Mouse (Mus musculus): ENCODE results near the gene Abtb1. TPM values are rescaled to one million over a fixed set of nuclear protein-coding genes. Genes with fewer than 3 reads are reported as not detected.

Abtb1 gene
- polyA plus RNA-seq, 1 experiment from 2014 or later = 40.7 TPM

DNA sequence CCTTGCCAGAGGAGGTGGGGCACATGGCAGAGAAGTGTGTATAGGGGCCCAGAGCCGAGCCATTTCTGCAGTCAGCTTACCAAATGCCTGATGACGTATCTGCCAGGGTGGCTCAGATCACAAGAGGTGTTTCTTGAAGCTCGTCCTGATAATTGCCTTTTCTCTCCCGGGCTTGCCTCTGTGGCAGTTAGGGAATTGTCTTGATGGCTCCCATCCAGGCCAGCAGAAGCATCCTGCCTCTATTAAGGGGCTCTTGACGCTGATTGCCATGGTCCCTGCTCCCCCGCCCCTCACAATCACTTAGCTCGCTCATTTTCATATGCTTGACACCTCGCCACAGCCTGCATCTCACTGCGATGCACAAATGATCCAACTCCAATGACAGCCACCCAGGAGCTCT is 50.5 kb downstream of the Abtb1 start:
- ATAC-seq (ENCODE audit: low read depth) = no peak
- no peaks in the 10 kb centered on the region for H3K27me3 ChIP-seq (ENCODE audit: control insufficient read depth, insufficient read depth, low read length)
- peaks cover 29% of the 10 kb centered on the region for H3K4me1 ChIP-seq (ENCODE audit: control insufficient read depth, insufficient read depth, low read length)
- WGBS = 11% methylated on average over 9 of the region's 9 CpGs
- H3K9ac ChIP-seq (replicated peaks; ENCODE audit: low read depth, low read length) = no peak overlapping the region
- no peaks in the 10 kb centered on the region for H3K9me3 ChIP-seq (ENCODE audit: control insufficient read depth, low read length)
- H3K4me3 ChIP-seq (ENCODE audit: low read depth, low read length) = no peak overlapping the region
- no peaks in the 10 kb centered on the region for H3K36me3 ChIP-seq (ENCODE audit: control insufficient read depth, insufficient read depth, low read length)
- H3K4me2 ChIP-seq (ENCODE audit: low read depth, low read length) = no peak overlapping the region
- H3K27ac ChIP-seq (ENCODE audit: low read depth, low read length) = no peak overlapping the region

DNA sequence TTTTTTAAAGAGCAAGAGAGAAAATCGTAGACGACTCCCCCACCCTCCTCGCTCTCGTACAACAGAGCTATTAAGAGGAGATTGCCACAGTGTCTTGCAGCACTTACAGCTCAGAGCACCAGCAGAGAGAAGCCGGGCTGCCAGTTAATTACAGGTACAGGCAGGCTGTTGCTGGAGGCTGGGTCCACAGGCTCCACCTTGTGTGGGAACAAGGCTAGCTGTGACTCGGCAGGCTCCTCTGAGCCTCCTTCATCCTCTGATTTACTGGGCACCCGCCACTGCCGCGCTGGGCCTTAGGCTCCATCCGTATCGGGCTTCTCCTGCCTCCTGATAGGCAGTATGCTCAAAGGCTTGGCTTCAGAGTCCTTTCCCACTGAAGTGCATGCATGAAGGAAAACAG is 53.6 kb downstream of the Abtb1 start:
- Histone ChIP-seq H3K4me2 (ENCODE audit: low read depth, low read length) (no peak overlapping the region), H3K27ac (ENCODE audit: low read depth, low read length) (no peak overlapping the region), H3K4me1 (ENCODE audit: control insufficient read depth, insufficient read depth, low read length) (peaks cover 34% of the 10 kb centered on the region), H3K9me3 (ENCODE audit: control insufficient read depth, low read length) (no peaks in the 10 kb centered on the region), H3K4me3 (ENCODE audit: low read depth, low read length) (no peak overlapping the region), H3K9ac (replicated peaks; ENCODE audit: low read depth, low read length) (no peak overlapping the region), H3K36me3 (ENCODE audit: control insufficient read depth, insufficient read depth, low read length) (no peaks in the 10 kb centered on the region), H3K27me3 (ENCODE audit: control insufficient read depth, insufficient read depth, low read length) (no peaks in the 10 kb centered on the region)
- ATAC-seq (ENCODE audit: low read depth) = peak; percentile 62
- 29% methylated on average over 11 of the region's 11 CpGs for WGBS

GRCm38 (mm10) chr6:88787496-88787895 is 54.3 kb downstream of the Abtb1 start:
- Histone ChIP-seq H3K9me3 (ENCODE audit: control insufficient read depth, low read length) (no peaks in the 10 kb centered on the region), H3K27ac (ENCODE audit: low read depth, low read length) (no peak overlapping the region), H3K36me3 (ENCODE audit: control insufficient read depth, insufficient read depth, low read length) (no peaks in the 10 kb centered on the region), H3K9ac (replicated peaks; ENCODE audit: low read depth, low read length) (peak overlapping the region; percentile 37; the same call in 1 of the 2 replicates), H3K4me2 (ENCODE audit: low read depth, low read length) (no peak overlapping the region), H3K27me3 (ENCODE audit: control insufficient read depth, insufficient read depth, low read length) (no peaks in the 10 kb centered on the region), H3K4me3 (ENCODE audit: low read depth, low read length) (no peak overlapping the region), H3K4me1 (ENCODE audit: control insufficient read depth, insufficient read depth, low read length) (peaks cover 27% of the 10 kb centered on the region)
- no peak for ATAC-seq (ENCODE audit: low read depth)
- 28% methylated on average over 14 of the region's 14 CpGs for WGBS

- no peak overlapping the region for H3K27ac ChIP-seq (ENCODE audit: low read depth, low read length)
- H3K4me2 ChIP-seq (ENCODE audit: low read depth, low read length) = no peak overlapping the region
- H3K36me3 ChIP-seq (ENCODE audit: control insufficient read depth, insufficient read depth, low read length) = no peaks in the 10 kb centered on the region
- no peak overlapping the region for H3K4me3 ChIP-seq (ENCODE audit: low read depth, low read length)
- ATAC-seq (ENCODE audit: low read depth) = no peak
- H3K27me3 ChIP-seq (ENCODE audit: control insufficient read depth, insufficient read depth, low read length) = no peaks in the 10 kb centered on the region
- peaks cover 23% of the 10 kb centered on the region for H3K4me1 ChIP-seq (ENCODE audit: control insufficient read depth, insufficient read depth, low read length)
- no peak overlapping the region for H3K9ac ChIP-seq (replicated peaks; ENCODE audit: low read depth, low read length)
- WGBS = 87% methylated on average over 15 of the region's 15 CpGs
- H3K9me3 ChIP-seq (ENCODE audit: control insufficient read depth, low read length) = no peaks in the 10 kb centered on the region
Measured at GRCm38 (mm10) chr6:88786732-88787445, 54.9 kb downstream of the Abtb1 start.

Other genes starting within 250 kb of the Abtb1 start
- 0.43 and 0.55 TPM in 2 replicates for gene Kbtbd12, start 204.0 kb downstream of the Abtb1 start, polyA plus RNA-seq (2014; fragmentation: Nextera tagmentation; extraction: Ambion mirVana)
- 56.7 and 73.4 TPM in 2 replicates for gene Mgll, start 117.6 kb downstream of the Abtb1 start, polyA plus RNA-seq (2014; fragmentation: Nextera tagmentation; extraction: Ambion mirVana)
- gene Podxl2, start 33.1 kb upstream of the Abtb1 start, polyA plus RNA-seq (2014; fragmentation: Nextera tagmentation; extraction: Ambion mirVana) = 579 and 634 TPM in 2 replicates
- gene Mcm2, start 56.8 kb upstream of the Abtb1 start, polyA plus RNA-seq (2014; fragmentation: Nextera tagmentation; extraction: Ambion mirVana) = 15.1 and 22.6 TPM in 2 replicates
- 54.2 and 58.0 TPM in 2 replicates for gene Tpra1, start 60.3 kb upstream of the Abtb1 start, polyA plus RNA-seq (2014; fragmentation: Nextera tagmentation; extraction: Ambion mirVana)

All from neural tube, embryonic 14.5 days (tissue).